Mouse (Mus musculus) cerebellum, adult 11-12 months (tissue): ENCODE measurements around the gene Scgb1b24.

Source experiments
- DNase-seq: peaks from one replicate; pipeline ENCODE4 v3.0.0; 2022

Gene Scgb1b24

GRCm38 (mm10) chr7:33743499-33743898, at the start of gene Scgb1b24:
Gene Scgb1b24, plus strand, starts transcription at chr7:33743799.
- DNase-seq: no peak

- peak; percentile 3 for DNase-seq
Measured at GRCm38 (mm10) chr7:33739212-33739611, 4.4 kb upstream of the Scgb1b24 start, which contains the start of gene Scgb2b24. Gene Scgb2b24, minus strand, starts transcription at chr7:33739312.
